Mouse (Mus musculus): ENCODE measurements around the gene Med19. TPM values are rescaled to one million over a fixed set of nuclear protein-coding genes. Genes with fewer than 3 reads are reported as not detected.
A peak's percentile ranks its signal among the peaks of the same experiment; 100 is the strongest.

Med19 gene
- 20.3 TPM for polyA plus RNA-seq (2012; fragmentation: generic; extraction: Trizol)

- peak within 1 kb of the TSS; percentile 89 for H3K4me2 ChIP-seq (ENCODE audit: low read depth)
- H3K27me3 ChIP-seq (ENCODE audit: control insufficient read depth, insufficient read depth, insufficient read length) = no peaks in the 10 kb centered on the region
- H3K36me3 ChIP-seq (ENCODE audit: control insufficient read depth, insufficient read depth) = peaks cover 2% of the 10 kb centered on the region
- H3K4me3 ChIP-seq = peak within 1 kb of the TSS; percentile 61
- no peak for TF ChIP-seq MYOG (IDR thresholded peaks at IDR 0.05; ENCODE audit: control insufficient read depth in 1 of 3, insufficient read depth in 1 of 3, insufficient read length in 2 of 3, low read depth in 2 of 3)
- TF ChIP-seq TCF3 (IDR thresholded peaks at IDR 0.05; ENCODE audit: insufficient read length, low read depth) = no peak
- peak; percentile 78 for TF ChIP-seq POLR2AphosphoS2 (IDR thresholded peaks at IDR 0.05; ENCODE audit: insufficient read length, low read depth)
- TF ChIP-seq SRF (IDR thresholded peaks at IDR 0.05; ENCODE audit: control insufficient read depth, insufficient read length, low read depth) = peak; percentile 47
- no peak for TF ChIP-seq MYOD1 (IDR thresholded peaks at IDR 0.05; ENCODE audit: control insufficient read depth in 1 of 3, insufficient read length in 2 of 3, low read depth in 2 of 3)
- TF ChIP-seq REST (IDR thresholded peaks at IDR 0.05; ENCODE audit: insufficient read depth, insufficient read length) = no peak
- no peak for TF ChIP-seq USF1 (IDR thresholded peaks at IDR 0.05; ENCODE audit: low read depth)
- TF ChIP-seq E2F4 (IDR thresholded peaks at IDR 0.05; ENCODE audit: insufficient read depth) = peak; percentile 50
- no peak for TF ChIP-seq CEBPB (IDR thresholded peaks at IDR 0.05; ENCODE audit: insufficient read depth, poor library complexity, severe bottlenecking)
- TF ChIP-seq TCF12 (IDR thresholded peaks at IDR 0.05; ENCODE audit: insufficient read depth, poor library complexity, severe bottlenecking) = no peak
- peak; percentile 65 for TF ChIP-seq POLR2A (IDR thresholded peaks at IDR 0.05; ENCODE audit: insufficient read length, low read depth)
- TF ChIP-seq MAX (IDR thresholded peaks at IDR 0.05; ENCODE audit: low read depth) = no peak
- H3K79me2 ChIP-seq (ENCODE audit: control insufficient read depth, insufficient read depth) = peaks cover 31% of the 10 kb centered on the region
- peak within 1 kb of the TSS; percentile 26 for H3ac ChIP-seq (ENCODE audit: control insufficient read depth, insufficient read length)
Measured at GRCm38 (mm10) chr2:84677968-84678880, at the start of gene Med19, which contains the start of gene Gm28635. Gene Med19, plus strand, starts transcription at chr2:84678402. Gene Gm28635, minus strand, starts transcription at chr2:84678041.

GRCm38 (mm10) chr2:84632001-84632400 is 46.2 kb upstream of the Med19 start:
- Histone ChIP-seq H3K27me3 (ENCODE audit: control insufficient read depth, insufficient read depth, insufficient read length) (no peaks in the 10 kb centered on the region), H3K4me3 (no peak overlapping the region), H3K79me2 (ENCODE audit: control insufficient read depth, insufficient read depth) (peaks cover 94% of the 10 kb centered on the region), H3K4me2 (ENCODE audit: low read depth) (no peak overlapping the region), H3K36me3 (ENCODE audit: control insufficient read depth, insufficient read depth) (no peaks in the 10 kb centered on the region), H3ac (ENCODE audit: control insufficient read depth, insufficient read length) (no peak overlapping the region)
- TF ChIP-seq USF1 (IDR thresholded peaks at IDR 0.05; ENCODE audit: low read depth) (no peak), MAX (IDR thresholded peaks at IDR 0.05; ENCODE audit: low read depth) (no peak), MYOD1 (IDR thresholded peaks at IDR 0.05; ENCODE audit: control insufficient read depth in 1 of 3, insufficient read length in 2 of 3, low read depth in 2 of 3) (no peak), E2F4 (IDR thresholded peaks at IDR 0.05; ENCODE audit: insufficient read depth) (no peak), REST (IDR thresholded peaks at IDR 0.05; ENCODE audit: insufficient read depth, insufficient read length) (no peak), POLR2AphosphoS2 (IDR thresholded peaks at IDR 0.05; ENCODE audit: insufficient read length, low read depth) (no peak), CEBPB (IDR thresholded peaks at IDR 0.05; ENCODE audit: insufficient read depth, poor library complexity, severe bottlenecking) (no peak), TCF12 (IDR thresholded peaks at IDR 0.05; ENCODE audit: insufficient read depth, poor library complexity, severe bottlenecking) (no peak), SRF (IDR thresholded peaks at IDR 0.05; ENCODE audit: control insufficient read depth, insufficient read length, low read depth) (no peak), POLR2A (IDR thresholded peaks at IDR 0.05; ENCODE audit: insufficient read length, low read depth) (no peak), TCF3 (IDR thresholded peaks at IDR 0.05; ENCODE audit: insufficient read length, low read depth) (no peak), MYOG (IDR thresholded peaks at IDR 0.05; ENCODE audit: control insufficient read depth in 1 of 3, insufficient read depth in 1 of 3, insufficient read length in 2 of 3, low read depth in 2 of 3) (no peak)

DNA sequence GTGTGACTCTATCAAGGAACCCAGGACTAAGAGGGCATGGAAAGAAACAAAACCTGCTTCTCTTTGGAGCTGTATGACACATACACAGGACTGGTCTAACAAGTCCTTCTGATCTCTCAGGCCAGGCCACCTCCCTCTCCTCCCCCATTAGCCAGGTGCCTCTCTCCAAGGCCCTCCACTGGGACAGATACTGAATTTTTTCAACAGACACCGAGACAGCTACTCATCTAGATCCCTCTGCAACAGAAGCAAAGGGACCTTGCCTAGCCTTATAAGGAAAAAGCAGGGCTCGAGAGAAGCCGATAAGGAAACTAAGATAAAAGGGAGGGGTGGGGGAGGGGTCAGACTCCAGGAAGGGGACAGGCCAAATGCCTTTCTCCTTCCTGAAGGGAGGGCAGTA is 45.2 kb upstream of the Med19 start:
- peaks cover 94% of the 10 kb centered on the region for H3K79me2 ChIP-seq (ENCODE audit: control insufficient read depth, insufficient read depth)
- no peaks in the 10 kb centered on the region for H3K36me3 ChIP-seq (ENCODE audit: control insufficient read depth, insufficient read depth)
- H3K27me3 ChIP-seq (ENCODE audit: control insufficient read depth, insufficient read depth, insufficient read length) = no peaks in the 10 kb centered on the region
- no peak overlapping the region for H3K4me3 ChIP-seq
- peak overlapping the region; percentile 100 for H3K4me2 ChIP-seq (ENCODE audit: low read depth)
- H3ac ChIP-seq (ENCODE audit: control insufficient read depth, insufficient read length) = no peak overlapping the region
- TF ChIP-seq E2F4 (IDR thresholded peaks at IDR 0.05; ENCODE audit: insufficient read depth) = no peak
- TF ChIP-seq SRF (IDR thresholded peaks at IDR 0.05; ENCODE audit: control insufficient read depth, insufficient read length, low read depth) = no peak
- TF ChIP-seq MYOG (IDR thresholded peaks at IDR 0.05; ENCODE audit: control insufficient read depth in 1 of 3, insufficient read depth in 1 of 3, insufficient read length in 2 of 3, low read depth in 2 of 3) = no peak
- TF ChIP-seq MYOD1 (IDR thresholded peaks at IDR 0.05; ENCODE audit: control insufficient read depth in 1 of 3, insufficient read length in 2 of 3, low read depth in 2 of 3) = no peak
- TF ChIP-seq USF1 (IDR thresholded peaks at IDR 0.05; ENCODE audit: low read depth) = no peak
- no peak for TF ChIP-seq CEBPB (IDR thresholded peaks at IDR 0.05; ENCODE audit: insufficient read depth, poor library complexity, severe bottlenecking)
- TF ChIP-seq MAX (IDR thresholded peaks at IDR 0.05; ENCODE audit: low read depth) = no peak
- TF ChIP-seq TCF3 (IDR thresholded peaks at IDR 0.05; ENCODE audit: insufficient read length, low read depth) = no peak
- no peak for TF ChIP-seq POLR2AphosphoS2 (IDR thresholded peaks at IDR 0.05; ENCODE audit: insufficient read length, low read depth)
- no peak for TF ChIP-seq REST (IDR thresholded peaks at IDR 0.05; ENCODE audit: insufficient read depth, insufficient read length)
- no peak for TF ChIP-seq POLR2A (IDR thresholded peaks at IDR 0.05; ENCODE audit: insufficient read length, low read depth)
- TF ChIP-seq TCF12 (IDR thresholded peaks at IDR 0.05; ENCODE audit: insufficient read depth, poor library complexity, severe bottlenecking) = no peak

- no peak for TF ChIP-seq MYOD1 (IDR thresholded peaks at IDR 0.05; ENCODE audit: control insufficient read depth in 1 of 3, insufficient read length in 2 of 3, low read depth in 2 of 3)
- no peak for TF ChIP-seq POLR2AphosphoS2 (IDR thresholded peaks at IDR 0.05; ENCODE audit: insufficient read length, low read depth)
- H3K4me3 ChIP-seq = peak overlapping the region; percentile 12
- peak overlapping the region; percentile 100 for H3K4me2 ChIP-seq (ENCODE audit: low read depth)
- H3ac ChIP-seq (ENCODE audit: control insufficient read depth, insufficient read length) = no peak overlapping the region
- H3K27me3 ChIP-seq (ENCODE audit: control insufficient read depth, insufficient read depth, insufficient read length) = no peaks in the 10 kb centered on the region
- peaks cover 94% of the 10 kb centered on the region for H3K79me2 ChIP-seq (ENCODE audit: control insufficient read depth, insufficient read depth)
- H3K36me3 ChIP-seq (ENCODE audit: control insufficient read depth, insufficient read depth) = no peaks in the 10 kb centered on the region
Measured at GRCm38 (mm10) chr2:84634006-84634405, 44.2 kb upstream of the Med19 start.

All from myocyte (in vitro differentiated cells).